Comparison of ENCODE assay signal across 23 mouse cellular contexts in genomic region chr13:83914697-83915096, GRCm38 (mm10).
"Had no signal": no experiment of that assay in that cellular context is flagged by ENCODE, and none has a peak within 500 bp of the region (broad histone marks: within the 10 kb centered on the region; RNA-seq: fewer than 3 reads in every experiment).

No protein-coding gene starts in this region.

- H3K9ac ChIP-seq: forebrain, postnatal 0 days; heart, embryonic 13.5 days; heart, embryonic 15.5 days; hindbrain, embryonic 13.5 days; hindbrain, embryonic 15.5 days; limb, embryonic 13.5 days; limb, embryonic 15.5 days; liver, embryonic 12.5 days had no signal

- H3K27ac ChIP-seq: heart, adult 2 months; heart, embryonic 13.5 days; heart, embryonic 15.5 days; hindbrain, embryonic 13.5 days; hindbrain, embryonic 15.5 days; hindbrain, postnatal 0 days; limb, embryonic 13.5 days; limb, embryonic 15.5 days; liver, embryonic 12.5 days had no signal

- H3K36me3 ChIP-seq: heart, embryonic 13.5 days; heart, embryonic 15.5 days; hindbrain, embryonic 13.5 days; hindbrain, embryonic 15.5 days; limb, embryonic 13.5 days; limb, embryonic 15.5 days; liver, embryonic 12.5 days had no signal

- H3K4me1 ChIP-seq: heart, embryonic 15.5 days; hindbrain, embryonic 13.5 days; hindbrain, embryonic 15.5 days; limb, embryonic 13.5 days; limb, embryonic 15.5 days; liver, embryonic 12.5 days had no signal

- ATAC-seq: forebrain, postnatal 0 days; hindbrain, postnatal 0 days; intestine, embryonic 16.5 days; liver, embryonic 12.5 days had no signal

- DNase-seq: forebrain, postnatal 0 days; gastrocnemius, postnatal 14 days; gastrocnemius, postnatal 36 days; heart, adult 11 months; heart, adult 2 months; heart, postnatal 14 days; heart, postnatal 36 days; kidney, adult 11 months; kidney, adult 2 months; kidney, postnatal 14 days; layer of hippocampus, adult 9-11 months; layer of hippocampus, postnatal 36 days; left cerebral cortex, postnatal 4 days had no signal

- H3K4me2 ChIP-seq: heart, embryonic 11.5 days; heart, embryonic 13.5 days; heart, embryonic 15.5 days; hindbrain, embryonic 13.5 days; hindbrain, embryonic 15.5 days; limb, embryonic 13.5 days; limb, embryonic 15.5 days; liver, embryonic 12.5 days had no signal

- H3K4me3 ChIP-seq: heart, adult 2 months; heart, embryonic 13.5 days; heart, embryonic 15.5 days; hindbrain, embryonic 13.5 days; hindbrain, embryonic 15.5 days; limb, embryonic 13.5 days; limb, embryonic 15.5 days; liver, embryonic 12.5 days had no signal

- H3K9me3 ChIP-seq: heart, embryonic 15.5 days; hindbrain, embryonic 15.5 days; limb, embryonic 13.5 days; limb, embryonic 15.5 days had no signal

- H3K27me3 ChIP-seq: heart, embryonic 13.5 days; heart, embryonic 15.5 days; hindbrain, embryonic 13.5 days; hindbrain, embryonic 15.5 days; limb, embryonic 13.5 days; limb, embryonic 15.5 days; liver, embryonic 12.5 days had no signal
